Mouse (Mus musculus) spleen, adult 2 months (tissue): ENCODE data around the gene Gm10799. TPM values are rescaled to one million over a fixed set of nuclear protein-coding genes. Genes with fewer than 3 reads are reported as not detected.

Source experiments
- DNase-seq, 2 experiments: peaks; one replicate each; pipeline versions ENCODE4 v3.0.0 to v3.0.0-alpha.2; 2012 to 2021; ENCODE audit warnings: low spot score in 2 of 2, low read depth in 1 of 2
- H3K27ac ChIP-seq: fragments of 200-500 bp; 2 replicates; pipeline ENCODE4 v1.5.1; 2012; ENCODE audit warnings: low read length, inconsistent platforms; ENCODE audit not compliant: insufficient read depth
- H3K27me3 ChIP-seq: fragments of 200-500 bp; 2 replicates; pipeline ENCODE4 v1.6.1; 2012; ENCODE audit warnings: mild to moderate bottlenecking, moderate library complexity, low read length, inconsistent platforms; ENCODE audit not compliant: control insufficient read depth, insufficient read depth
- H3K36me3 ChIP-seq: fragments of 200-500 bp; 2 replicates; pipeline ENCODE4 v1.6.1; 2012; ENCODE audit warnings: mild to moderate bottlenecking, low read length, inconsistent platforms; ENCODE audit not compliant: control insufficient read depth, insufficient read depth
- H3K4me1 ChIP-seq: fragments of 200-500 bp; 2 replicates; pipeline ENCODE4 v1.6.1; 2011; ENCODE audit warnings: inconsistent platforms; ENCODE audit not compliant: control insufficient read depth, insufficient read depth, insufficient read length
- H3K4me3 ChIP-seq: fragments of 200-500 bp; 2 replicates; pipeline ENCODE4 v1.5.1; 2011; ENCODE audit warnings: mild to moderate bottlenecking, inconsistent platforms; ENCODE audit not compliant: insufficient read depth, insufficient read length; ENCODE audit errors: extremely low read depth
- CTCF ChIP-seq: fragments of 200-500 bp; IDR thresholded peaks from 2 replicates; pipeline ENCODE4 v1.5.1; 2011; ENCODE audit warnings: mild to moderate bottlenecking, inconsistent platforms; ENCODE audit not compliant: insufficient read depth, insufficient read length, insufficient replicate concordance; ENCODE audit errors: extremely low read depth
- POLR2A ChIP-seq: fragments of 200-500 bp; IDR thresholded peaks from 2 replicates; pipeline ENCODE4 v1.6.1; 2011; ENCODE audit warnings: low read depth, low read length, inconsistent platforms
- WGBS: fragments of 180-500 bp; shearing (Covaris S2); methylation state at CpG from one replicate; pipeline ENCODE4 v1.1.7; 2018; 5-methylcytosine and 5-hydroxymethylcytosine counted together
- polyA plus RNA-seq: library from polyadenylated mRNA; depleted of rRNA; stranded (reverse); fragments of >200 nt; gene quantifications from 2 replicates; pipeline ENCODE4 v1.2.3, GENCODE M21; 2012

Gm10799 gene
- polyA plus RNA-seq, 1 experiment = not detected

DNA sequence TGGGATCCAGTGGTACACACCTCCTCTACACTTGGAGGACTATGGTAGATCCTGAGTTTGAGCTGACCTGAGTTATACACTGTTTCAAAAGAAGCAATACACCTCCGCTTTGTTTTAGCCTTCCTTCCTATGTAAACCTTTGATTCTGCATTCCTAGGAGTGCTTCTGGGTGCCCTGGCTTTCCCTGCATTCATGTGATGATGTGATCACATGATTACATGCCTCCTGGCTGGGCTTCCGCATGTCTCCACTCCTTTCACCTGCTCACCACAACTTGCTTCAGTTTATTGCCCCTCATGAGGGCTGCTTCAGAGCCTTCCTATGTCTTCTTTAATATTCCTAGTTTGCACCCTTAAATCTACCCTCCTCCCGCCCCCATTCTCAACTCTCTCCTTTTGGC lies 36.3 kb downstream of the Gm10799 start:
- H3K36me3 ChIP-seq = peaks cover 18% of the 10 kb centered on the region
- no peak for TF ChIP-seq CTCF
- TF ChIP-seq POLR2A = no peak
- WGBS = 97% methylated on average over 3 of the region's 3 CpGs

GRCm38 (mm10) chr2:104030381-104030780 lies 38.0 kb downstream of the Gm10799 start:
- TF ChIP-seq POLR2A (no peak), CTCF (no peak)
- no peak overlapping the region for H3K27ac ChIP-seq

More for the DNA sequence above, 36.3 kb downstream of the Gm10799 start:
- Histone ChIP-seq H3K4me3 (no peak overlapping the region), H3K27me3 (no peaks in the 10 kb centered on the region), H3K27ac (no peak overlapping the region), H3K4me1 (peaks cover 3% of the 10 kb centered on the region; the same call in 1 of the 2 replicates)
- DNase-seq = no peak

DNA sequence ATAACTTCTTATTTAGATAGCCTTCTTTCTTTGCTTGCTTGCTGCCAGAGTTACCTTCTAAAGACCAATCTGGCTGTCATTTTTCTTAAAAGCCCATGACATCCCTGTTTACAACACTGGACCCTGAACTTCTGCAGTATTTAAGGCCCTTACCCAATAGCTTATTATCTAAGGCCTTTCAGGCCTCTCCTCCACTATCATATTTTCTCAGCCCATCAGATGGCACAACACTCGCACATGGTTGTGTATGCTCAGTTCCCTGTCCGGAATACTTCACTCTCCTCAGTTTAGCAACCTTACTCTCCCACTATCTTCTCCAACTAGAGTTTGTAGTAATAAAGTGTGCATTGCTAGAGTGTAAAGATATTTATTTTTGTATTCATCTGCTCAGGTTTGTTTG lies 39.3 kb downstream of the Gm10799 start:
- 57% methylated on average over 2 of the region's 2 CpGs for WGBS
- Histone ChIP-seq H3K4me1 (peaks cover 3% of the 10 kb centered on the region; the same call in 1 of the 2 replicates), H3K4me3 (no peak overlapping the region), H3K27ac (no peak overlapping the region), H3K27me3 (no peaks in the 10 kb centered on the region), H3K36me3 (peaks cover 6% of the 10 kb centered on the region)
- no peak for DNase-seq
- TF ChIP-seq POLR2A (no peak), CTCF (no peak)

More at GRCm38 (mm10) chr2:104030381-104030780, 38.0 kb downstream of the Gm10799 start:
- Histone ChIP-seq H3K36me3 (peaks cover 11% of the 10 kb centered on the region), H3K4me1 (peaks cover 3% of the 10 kb centered on the region; the same call in 1 of the 2 replicates), H3K4me3 (no peak overlapping the region), H3K27me3 (no peaks in the 10 kb centered on the region)
- no peak for DNase-seq
- WGBS = 82% methylated on average over 3 of the region's 3 CpGs

- TF ChIP-seq POLR2A (no peak), CTCF (no peak)
- no peaks in the 10 kb centered on the region for H3K27me3 ChIP-seq
- H3K36me3 ChIP-seq = peaks cover 3% of the 10 kb centered on the region; the same call in 1 of the 2 replicates
- no peak for DNase-seq
- under 1% methylated on average over 32 of the region's 32 CpGs for WGBS
- peaks cover 3% of the 10 kb centered on the region; the same call in 1 of the 2 replicates for H3K4me1 ChIP-seq
- peak within 1 kb of the TSS; percentile 88 for H3K4me3 ChIP-seq
- peak within 1 kb of the TSS; percentile 50 for H3K27ac ChIP-seq
Measured at GRCm38 (mm10) chr2:104028139-104028723, 40.1 kb downstream of the Gm10799 start, which contains the start of gene 4931422A03Rik. Gene 4931422A03Rik (minus strand): TSS chr2:104028361.

- 1% methylated on average over 44 of the region's 44 CpGs for WGBS
- Histone ChIP-seq H3K4me3 (peak within 1 kb of the TSS; percentile 88), H3K36me3 (peaks cover 3% of the 10 kb centered on the region; the same call in 1 of the 2 replicates), H3K27me3 (no peaks in the 10 kb centered on the region), H3K27ac (peak within 1 kb of the TSS; percentile 50), H3K4me1 (peaks cover 3% of the 10 kb centered on the region; the same call in 1 of the 2 replicates)
- peak; percentile 60 to 84 for DNase-seq
- TF ChIP-seq POLR2A (peak; percentile 57; the same call in 1 of the 2 replicates), CTCF (no peak)
Measured at GRCm38 (mm10) chr2:104027458-104028138, 40.8 kb downstream of the Gm10799 start, which contains the start of gene Fbxo3. Gene Fbxo3 (plus strand): TSS chr2:104027721.

- H3K36me3 ChIP-seq = no peaks in the 10 kb centered on the region
- no peak for TF ChIP-seq CTCF
- no peak for TF ChIP-seq POLR2A
- H3K4me1 ChIP-seq = peaks cover 3% of the 10 kb centered on the region; the same call in 1 of the 2 replicates
- WGBS = 98% methylated on average over 4 of the region's 4 CpGs
- H3K27me3 ChIP-seq = no peaks in the 10 kb centered on the region
- DNase-seq = no peak
- no peak overlapping the region for H3K4me3 ChIP-seq
- H3K27ac ChIP-seq = no peak overlapping the region
Measured at GRCm38 (mm10) chr2:104024656-104025055, 43.7 kb downstream of the Gm10799 start.
